Mouse (Mus musculus) adrenal gland, postnatal 36 days (tissue): ENCODE measurements around the gene S100a16. TPM values are rescaled to one million over a fixed set of nuclear protein-coding genes. Genes with fewer than 3 reads are reported as not detected.

Experiments
- DNase-seq, 2 experiments: peaks; one replicate each; pipeline ENCODE4 v3.0.0; 2021; ENCODE audit warnings: mixed read lengths in 1 of 2
- total RNA-seq, 2 experiments: library from RNA; stranded (reverse); gene quantifications; 2 replicates each; pipeline ENCODE4 v1.2.3; 2021

The S100a16 gene
- total RNA-seq, 2 experiments from 2014 or later = 53.5 to 61.2 TPM

DNA sequence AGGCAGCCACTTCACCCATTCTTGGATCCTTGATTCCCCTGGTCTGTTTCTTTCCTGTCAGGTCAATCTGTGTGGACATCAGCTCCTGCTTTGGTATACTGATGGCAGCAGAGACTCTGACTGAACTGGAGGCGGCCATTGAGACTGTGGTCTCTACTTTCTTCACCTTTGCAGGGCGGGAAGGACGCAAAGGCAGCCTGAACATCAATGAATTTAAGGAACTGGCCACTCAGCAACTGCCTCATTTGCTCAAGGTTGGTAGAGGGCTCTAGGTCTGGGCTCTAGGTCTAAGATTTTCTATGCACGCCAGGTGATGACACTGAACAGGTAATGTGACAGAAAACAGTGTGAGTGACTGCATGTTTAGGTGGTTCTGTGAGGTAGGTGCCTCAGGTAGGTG lies 21.3 kb upstream of the S100a16 start:
- DNase-seq = no peak

DNA sequence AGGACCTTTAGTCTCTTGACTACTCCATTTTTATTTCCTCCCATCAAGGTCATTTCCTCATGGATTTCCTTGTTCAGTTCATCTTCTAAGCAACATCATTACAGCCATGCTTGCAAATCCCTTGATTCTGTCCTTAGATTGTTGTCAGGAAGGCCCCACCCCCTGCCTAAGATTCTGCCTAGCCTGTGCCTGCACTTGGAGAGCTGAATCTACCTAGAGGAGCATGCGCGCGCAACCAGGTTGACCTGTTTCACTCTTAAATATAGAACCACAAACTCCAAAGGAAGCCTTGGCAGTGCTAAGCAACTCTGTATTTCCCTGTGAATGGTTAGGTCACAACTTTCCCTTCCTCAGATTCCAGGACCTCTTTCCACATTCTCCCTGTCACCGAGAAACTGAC lies 19.3 kb upstream of the S100a16 start:
- DNase-seq = no peak

DNA sequence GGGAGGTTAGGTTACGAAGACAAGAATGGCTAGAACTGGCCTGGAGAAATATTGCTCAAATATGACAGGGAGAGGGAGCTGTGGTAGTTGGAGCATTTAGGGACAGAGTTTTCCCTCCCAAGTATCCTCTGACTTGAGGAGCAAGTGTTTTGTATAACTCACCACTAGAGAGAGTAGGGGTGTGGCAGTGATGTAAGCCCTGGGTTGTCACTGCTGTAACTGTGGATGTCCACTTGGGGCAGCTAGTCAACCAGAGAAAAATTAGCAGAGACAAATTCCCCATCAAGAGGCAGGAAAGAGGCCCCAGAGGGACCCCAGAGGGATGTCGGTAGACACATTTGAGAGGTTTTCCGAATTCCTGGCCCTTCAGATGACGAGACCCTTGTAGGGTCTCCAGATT lies 11.6 kb upstream of the S100a16 start:
- peak; percentile 40 to 59 for DNase-seq

DNA sequence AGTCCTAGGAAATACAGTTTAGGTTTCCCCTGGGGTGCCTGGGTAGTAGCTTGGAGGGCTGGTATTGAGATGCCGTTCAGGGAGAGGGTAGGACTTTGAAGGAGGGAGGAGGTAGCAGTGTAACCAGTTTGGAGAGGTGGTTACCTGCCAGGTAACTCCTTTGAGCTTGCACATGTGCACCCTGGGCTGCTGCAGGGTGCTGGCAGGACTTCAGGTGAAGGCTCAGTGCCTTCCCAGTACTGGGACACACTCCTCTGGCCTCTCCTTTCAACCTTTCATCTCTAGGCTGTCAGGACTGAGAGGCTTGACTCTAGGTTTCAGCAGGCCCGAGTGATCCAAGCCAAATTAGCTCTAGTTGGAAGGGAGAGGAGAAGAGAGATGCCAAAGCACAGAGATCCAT lies 11.0 kb upstream of the S100a16 start:
- DNase-seq = no peak

DNA sequence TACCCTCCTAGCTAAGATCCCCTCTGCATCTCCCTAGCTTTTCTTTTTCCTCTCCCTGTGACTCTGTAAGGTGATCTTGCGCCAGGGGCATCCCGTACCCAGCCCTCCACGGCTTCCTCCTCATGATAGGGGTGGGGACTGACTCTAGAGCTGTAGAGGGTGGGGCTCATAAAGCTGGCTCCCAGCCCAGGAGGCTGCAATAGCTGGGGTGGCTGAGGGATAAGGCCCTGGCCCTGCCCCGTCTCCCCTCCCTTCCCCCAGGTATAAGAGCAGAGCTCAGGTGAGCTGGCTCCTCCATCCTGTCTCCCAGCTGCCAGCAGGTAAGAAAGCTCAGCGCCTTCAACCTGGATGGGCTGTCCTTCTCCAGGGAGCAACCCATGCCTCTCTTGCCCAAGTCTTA lies 10.5 kb upstream of the S100a16 start, which contains the start of gene S100a14:
Gene S100a14, plus strand, starts transcription at position 277 of the 400 bp plus-strand sequence.
- DNase-seq = no peak

DNA sequence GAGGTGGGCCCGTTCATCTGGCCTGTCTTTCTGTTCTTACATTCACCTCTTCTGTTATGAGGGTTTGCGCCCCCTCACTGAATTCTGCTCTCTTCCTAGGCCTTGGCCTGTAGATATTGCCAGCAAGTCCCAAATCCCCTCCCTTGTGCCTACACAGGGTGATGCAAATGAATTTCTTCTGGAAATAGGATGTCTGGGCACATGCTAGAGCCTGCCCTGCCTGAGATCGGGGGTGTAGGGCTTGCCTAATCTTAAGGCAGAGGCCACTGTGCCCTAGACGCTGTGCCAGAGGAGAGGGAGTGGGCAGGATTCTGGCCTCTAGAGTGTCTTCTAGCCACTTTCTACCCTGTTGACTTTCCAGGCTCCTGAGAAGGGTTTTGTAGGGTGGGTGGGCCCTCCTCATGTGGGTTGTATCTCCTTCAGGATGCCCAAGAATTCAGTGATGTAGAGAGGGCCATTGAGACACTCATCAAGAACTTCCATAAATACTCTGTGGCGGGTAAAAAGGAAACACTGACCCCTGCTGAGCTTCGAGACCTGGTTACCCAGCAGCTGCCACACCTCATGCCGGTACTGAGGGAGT lies 9.7 kb upstream of the S100a16 start:
- no peak for DNase-seq

DNA sequence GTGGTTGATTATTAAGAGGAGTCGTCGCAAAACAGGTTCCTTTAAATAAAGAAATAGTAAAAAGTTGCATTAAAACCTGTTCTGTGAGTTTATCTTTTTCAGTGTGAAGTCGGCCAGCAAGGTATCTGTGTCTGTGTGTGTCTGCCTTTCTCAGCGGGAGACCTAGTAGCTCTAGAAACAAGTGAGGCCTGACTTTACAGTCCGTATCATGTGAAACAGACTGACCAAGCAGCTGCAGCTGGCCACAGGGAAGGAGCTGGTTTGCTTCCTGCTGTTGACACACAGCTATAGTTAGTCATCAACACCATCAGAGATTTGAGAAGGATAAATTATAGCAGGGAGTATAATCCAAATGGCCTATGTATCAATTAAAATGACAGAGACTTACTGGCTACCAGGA lies 5.3 kb upstream of the S100a16 start:
- DNase-seq = no peak

DNA sequence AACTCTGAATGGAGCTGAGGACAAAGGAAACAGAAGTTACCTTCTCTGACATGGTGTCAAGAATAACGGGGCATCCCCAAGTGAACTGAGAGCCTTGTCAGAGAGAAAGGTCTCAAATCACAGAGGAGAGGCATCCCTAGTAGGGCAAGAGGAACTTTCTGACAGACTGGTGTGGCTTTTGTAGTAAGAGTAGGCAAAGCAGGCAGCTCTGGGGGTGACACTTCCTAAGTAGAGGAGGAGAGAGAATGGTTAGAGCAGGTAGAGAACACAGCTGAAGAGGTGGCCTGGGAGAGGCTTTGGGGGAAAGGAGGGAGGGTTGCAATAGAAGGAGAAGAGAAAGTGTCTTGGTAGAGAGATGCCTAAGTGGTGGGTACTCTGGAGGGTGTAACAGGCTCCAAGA lies 1.6 kb upstream of the S100a16 start:
- DNase-seq = no peak

DNA sequence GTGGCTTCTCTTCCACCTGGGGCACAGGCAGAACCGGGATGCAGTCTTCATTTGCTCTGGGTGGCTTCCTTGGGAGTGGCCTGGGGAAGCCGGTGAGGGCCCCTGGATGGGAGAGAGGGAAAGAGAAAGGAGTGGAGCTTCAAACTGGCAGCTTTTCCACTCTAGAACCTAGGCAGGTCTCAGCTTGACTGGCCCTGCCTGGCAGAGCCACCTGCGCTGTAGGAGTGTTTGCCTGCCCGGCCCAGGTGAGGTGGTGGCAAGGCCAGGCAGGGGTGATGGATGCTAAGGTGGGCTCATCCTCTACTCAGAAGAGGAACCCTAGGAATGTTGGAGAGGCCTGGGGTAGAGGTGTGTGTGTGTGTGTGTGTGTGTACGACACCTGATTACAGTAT lies 847 bp downstream of the S100a16 start:
- no peak for DNase-seq

DNA sequence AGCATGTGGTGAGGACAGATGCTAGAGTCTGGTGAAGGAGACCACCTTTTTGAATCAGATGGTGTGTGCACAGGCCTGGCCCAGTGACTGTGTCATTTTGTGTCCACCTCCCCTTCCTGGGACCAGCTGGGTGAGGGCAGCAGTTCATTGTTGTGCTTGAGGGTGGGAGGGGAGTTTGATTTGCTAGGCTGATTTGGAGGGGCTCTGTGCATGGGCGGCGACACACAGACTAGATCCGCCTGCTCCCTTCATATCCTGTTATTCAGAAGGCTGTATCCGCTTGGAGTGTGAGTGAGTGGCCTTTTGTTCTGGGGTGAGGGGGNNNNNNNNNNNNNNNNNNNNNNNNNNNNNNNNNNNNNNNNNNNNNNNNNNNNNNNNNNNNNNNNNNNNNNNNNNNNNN lies 3.9 kb downstream of the S100a16 start:
- DNase-seq = peak; percentile 30 to 45

DNA sequence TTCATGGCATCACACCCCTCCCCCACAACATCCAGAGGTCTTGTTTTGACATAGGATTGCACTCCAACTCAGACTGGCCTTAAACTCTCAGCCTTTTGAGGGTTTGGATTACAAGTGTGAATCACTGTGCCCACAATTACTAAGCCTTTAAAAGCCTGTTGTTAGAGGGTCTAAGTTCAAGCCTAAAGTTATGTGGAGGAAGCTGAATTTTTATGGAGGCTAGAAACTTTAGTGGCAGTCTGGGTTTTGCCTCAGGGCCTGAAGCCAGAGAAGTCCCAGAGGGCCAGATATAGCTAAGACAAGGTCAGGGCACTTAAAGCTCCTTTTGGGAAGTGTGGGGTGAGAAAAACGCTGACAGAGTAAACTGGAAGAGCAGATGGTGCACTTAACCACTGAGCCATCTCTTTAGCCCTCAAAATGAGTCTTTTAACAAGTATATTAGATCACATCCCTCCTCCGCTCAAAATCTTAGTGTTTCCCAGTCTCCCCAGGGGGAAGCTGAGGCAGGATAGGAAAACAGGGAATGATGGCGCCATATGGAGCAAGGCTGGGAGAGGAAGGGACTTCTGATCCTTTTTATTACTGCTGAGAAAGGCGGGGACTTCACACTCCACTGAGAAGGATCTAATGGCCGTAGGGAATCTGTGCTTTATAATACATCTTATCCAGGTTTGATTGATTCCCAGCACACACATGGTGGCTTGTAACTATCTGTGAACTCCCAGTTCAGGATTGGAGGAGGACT lies 12.8 kb downstream of the S100a16 start:
- DNase-seq = no peak

DNA sequence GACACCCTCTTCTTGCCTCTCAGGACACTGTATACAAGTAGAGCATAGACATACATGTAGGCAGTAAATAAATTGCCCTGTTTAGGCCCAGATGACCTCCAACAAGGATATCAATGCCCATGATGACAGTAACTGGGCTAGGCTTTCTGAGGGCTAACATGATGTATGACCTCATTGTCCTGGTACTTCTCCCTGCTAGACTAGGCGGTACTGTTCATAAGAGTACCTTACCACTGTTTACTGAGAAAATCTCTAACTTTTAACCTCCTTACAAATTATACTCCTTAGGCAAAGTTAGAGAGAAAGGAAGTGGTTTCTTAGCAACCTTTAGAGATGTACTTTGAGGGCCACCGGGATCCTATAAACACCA lies 13.4 kb downstream of the S100a16 start:
- DNase-seq = no peak

DNA sequence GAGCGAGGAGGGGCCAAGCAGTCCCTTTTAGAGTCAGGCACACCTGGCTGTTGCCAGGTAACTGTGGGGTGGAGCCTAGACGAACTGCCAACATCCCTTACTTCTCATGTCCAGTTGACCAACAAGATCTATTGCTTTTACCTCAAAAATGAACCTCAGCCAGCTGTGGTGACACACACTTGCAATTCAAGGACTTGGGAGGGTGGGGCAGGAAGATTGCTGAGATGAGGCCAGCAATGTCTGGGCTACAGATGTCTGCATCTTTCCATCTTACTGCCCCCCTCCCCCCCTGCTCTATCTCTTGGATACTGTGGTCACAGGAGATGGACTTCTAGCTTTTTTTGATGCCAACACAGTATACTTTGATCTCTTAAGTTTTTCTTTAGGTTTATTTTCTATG lies 15.2 kb downstream of the S100a16 start:
- peak; percentile 45 to 58 for DNase-seq

DNA sequence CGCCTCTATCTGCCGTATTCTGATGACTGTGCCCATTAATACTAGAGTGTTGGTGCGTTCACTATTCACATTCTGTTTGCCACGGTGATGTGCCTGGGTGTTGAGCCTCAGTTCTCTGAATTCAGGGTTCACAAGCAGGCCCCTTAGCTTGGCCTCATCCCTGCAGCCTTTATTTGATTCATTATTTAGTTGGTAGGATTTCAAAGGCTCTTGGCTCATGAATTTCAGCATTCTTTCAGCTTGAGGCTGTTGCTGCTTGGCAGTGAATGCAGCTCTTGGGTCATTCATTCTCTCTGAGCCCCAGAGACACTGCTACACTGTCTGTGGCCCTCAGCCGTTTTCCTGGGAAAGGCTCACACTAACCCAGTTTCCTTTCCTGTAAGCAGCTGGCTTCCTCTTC lies 18.9 kb downstream of the S100a16 start:
- no peak for DNase-seq

DNA sequence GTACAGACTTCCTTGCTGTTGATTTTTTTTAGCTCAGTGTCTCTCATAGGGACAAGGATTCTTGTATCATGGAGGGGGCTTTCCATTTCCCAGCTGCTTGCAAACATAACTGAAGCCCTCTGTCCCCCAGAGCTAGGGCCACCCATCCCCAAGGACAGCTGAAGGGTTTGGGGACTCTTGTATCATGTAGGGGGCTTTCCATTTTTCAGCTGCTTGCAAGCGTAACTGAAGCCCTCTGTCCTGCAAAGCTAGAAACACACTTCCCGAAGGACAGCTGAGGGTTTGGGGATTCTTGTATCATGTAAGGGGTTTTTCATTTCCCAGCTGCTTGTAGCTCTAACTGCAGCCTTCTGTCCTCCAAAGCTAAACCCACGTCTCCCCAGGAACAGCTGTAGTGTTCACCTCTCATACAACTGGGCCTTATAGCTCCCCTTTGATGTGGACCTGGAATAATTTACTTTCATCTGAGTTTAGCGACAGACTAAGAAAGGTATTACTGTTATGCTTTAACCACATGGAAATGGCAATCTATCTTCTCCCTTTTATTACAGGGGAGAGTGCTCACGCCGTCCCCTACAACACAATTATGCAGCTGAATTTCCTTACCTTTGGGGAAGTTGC lies 23.1 kb downstream of the S100a16 start, which contains the start of gene S100a3:
Gene S100a3, plus strand, starts transcription at position 571 of the 621 bp plus-strand sequence.
- DNase-seq = no peak

DNA sequence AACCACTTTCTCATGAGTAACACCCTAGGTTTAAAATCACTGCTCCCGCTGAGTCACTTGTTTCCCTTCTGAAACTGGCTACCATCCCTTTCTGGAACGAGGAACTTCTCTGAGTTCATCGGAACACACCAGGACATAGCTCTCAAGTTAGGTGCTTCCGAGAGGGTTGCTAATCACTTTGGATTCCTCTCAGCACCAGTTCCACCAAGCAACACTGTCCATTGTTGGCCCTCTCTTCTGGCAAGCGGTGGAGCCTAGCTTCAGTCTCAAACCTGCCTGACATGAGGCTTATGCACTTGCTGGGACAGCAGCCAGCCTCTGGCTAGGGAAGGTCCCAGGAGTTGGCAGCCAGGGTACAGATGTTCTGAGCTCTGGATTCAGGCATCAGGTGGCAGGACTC lies 37.6 kb downstream of the S100a16 start:
- peak in 1 of 2 experiments; percentile 41 for DNase-seq

DNA sequence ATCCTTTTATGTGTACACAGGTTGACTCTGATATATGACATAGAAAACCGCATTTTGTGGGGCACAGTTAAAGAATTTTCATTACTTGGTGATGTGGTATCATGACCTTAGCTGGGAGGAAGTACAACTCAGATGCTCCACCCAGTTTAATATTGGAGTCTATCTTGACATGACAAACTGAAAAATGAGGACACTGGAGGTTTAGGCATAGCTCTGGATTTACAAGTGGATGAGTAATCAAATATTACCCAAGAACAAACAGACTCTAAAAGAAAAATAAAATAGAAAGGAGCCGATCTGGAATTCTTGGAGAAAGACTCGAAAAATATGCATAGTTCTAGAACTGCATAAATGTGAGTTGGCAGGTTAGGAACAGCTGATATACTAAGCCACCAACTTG lies 38.3 kb downstream of the S100a16 start:
- no peak for DNase-seq

DNA sequence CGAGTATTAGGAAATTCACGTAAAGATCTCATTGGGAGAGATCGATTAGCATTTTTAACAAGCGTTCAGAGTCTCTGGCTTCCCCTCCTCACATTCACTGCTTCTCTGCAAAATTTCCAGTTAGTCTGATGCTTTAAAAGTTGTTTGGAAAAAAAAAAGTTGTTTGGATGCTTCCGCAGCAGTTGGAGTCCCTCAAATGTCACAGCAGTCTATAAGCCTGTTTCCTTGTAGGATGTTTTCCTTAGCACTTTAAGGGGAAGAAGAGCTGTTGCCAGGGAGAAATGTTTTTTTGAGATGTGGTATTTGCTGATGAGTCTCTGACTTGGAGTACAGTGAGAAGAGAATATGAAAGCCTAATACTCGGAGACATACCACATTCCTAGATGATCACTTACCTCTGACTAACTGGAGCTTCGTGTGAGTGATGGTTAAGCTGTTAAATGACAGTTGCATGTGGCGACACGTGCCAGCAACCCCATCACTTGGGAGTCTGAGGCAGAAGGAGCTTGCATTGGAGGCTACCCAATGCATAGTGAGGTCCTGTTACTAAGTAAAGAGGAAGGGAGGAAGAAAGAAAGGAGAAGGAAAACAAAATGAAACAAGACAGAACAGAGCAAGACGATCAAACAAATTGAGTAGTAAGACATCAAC lies 39.4 kb downstream of the S100a16 start:
- no peak for DNase-seq

DNA sequence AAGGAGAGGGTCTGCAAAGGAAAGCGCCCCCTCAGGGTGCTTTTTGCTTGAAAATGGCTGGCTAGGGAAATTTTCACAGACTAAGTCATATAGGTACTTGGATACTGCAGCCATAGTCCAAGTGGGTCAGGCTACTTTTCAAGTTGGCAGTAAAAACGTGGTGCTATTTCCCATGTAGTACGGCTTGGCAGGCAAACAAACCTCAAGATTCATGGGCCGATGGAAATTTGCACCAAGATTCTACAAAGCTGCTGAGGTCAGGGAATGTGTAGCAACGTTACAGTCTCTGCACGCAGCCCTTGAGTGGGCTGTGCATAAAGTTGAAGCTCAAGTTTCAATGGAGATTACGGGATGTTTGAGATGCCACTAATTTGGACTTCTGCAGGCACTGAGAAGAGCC lies 42.4 kb downstream of the S100a16 start:
- DNase-seq = no peak

DNA sequence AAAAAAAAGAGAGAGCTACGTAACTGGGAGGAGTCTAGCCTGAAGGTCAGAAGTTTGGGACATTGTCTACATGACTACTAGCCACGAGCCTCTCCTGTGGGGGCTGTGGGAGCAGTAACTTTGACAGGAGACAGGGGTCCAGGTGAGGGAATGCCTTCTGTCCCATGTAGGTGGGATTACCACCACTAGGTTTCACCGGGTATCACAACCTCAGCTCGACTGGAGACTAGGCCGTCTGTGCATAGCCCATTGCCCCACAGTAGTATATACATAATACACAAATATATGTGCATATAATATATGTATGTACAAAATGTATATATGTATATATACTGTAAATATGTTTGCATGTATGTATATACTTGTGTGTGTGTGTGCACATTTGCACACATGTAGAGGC lies 44.1 kb downstream of the S100a16 start:
- no peak for DNase-seq

DNA sequence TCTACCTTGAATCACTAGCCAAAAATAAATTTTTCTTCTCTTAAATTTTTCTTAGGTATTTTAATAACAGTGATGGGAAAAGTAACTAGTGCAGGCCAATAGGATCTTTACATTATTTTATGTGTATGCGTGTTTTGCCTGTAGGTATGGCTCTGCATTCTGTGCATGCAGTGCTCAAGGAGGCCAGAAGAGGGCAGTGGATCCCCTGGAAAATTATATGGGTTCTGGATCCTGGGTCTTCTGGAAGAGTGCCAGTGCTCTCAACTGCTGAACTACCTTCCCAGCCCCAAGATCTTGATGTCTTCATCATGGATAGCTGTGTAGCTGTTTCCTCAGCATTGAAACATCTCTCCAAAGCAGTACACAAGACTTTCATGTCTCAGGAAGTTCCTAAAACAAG lies 45.1 kb downstream of the S100a16 start:
- no peak for DNase-seq

DNA sequence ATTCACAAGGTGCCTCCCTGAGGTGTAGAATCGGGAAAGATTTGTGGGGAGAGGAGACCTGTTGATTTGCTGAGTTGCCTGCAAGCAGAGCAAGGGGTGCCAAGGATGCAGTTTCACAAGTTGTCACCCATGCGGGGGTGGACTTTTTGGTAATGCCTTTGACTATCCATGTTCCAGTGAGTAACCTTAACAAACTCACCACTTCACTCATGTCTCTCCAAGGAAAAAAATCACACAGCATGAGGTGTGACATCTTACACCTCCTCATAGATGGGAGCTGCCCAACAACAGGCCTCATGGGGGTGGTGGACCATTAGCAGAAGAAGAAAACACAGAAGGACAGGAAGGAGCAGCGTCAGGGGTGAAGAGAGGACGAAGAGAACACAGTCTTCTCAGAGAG lies 45.5 kb downstream of the S100a16 start:
- no peak for DNase-seq

DNA sequence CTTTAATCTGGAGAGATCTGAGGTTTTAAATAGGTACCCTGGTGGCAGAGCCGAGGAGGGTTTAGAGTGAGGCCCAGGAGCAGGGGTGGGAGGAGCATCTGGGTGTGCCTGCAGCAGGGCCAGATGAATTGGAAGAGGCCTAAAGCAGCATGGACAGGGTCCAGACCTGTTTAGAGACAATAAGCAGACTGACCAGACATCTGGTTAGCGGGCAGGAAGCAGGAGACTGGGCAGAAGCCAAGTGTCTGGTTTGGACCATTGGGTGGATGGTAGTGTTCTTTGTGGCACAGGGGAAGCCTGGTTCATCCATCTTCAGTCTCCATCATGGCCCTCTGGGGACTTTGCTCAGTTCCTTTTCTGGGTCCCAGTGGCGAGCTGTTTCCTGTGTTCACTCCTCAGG lies 46.8 kb downstream of the S100a16 start:
- peak; percentile 38 to 53 for DNase-seq
